Mouse (Mus musculus): ENCODE measurements at regions not wholly inside any gene's neighbourhood (a gene's known extent, or its start where the extent isn't known, plus 50 kb on each side); places are given as distances from the start of the nearest gene placed in this dataset.
A peak's percentile ranks its signal among the peaks of the same experiment; 100 is the strongest.

GRCm38 (mm10) chr17:88256599-88257544, 183.6 kb upstream of the Foxn2 start:
- DNase-seq (ENCODE audit: low read depth, low spot score): peak; percentile 68

- DNase-seq (ENCODE audit: low read depth, low spot score): peak; percentile 25
Observed at GRCm38 (mm10) chr17:88258361-88258796, 182.1 kb upstream of the Foxn2 start.

DNA sequence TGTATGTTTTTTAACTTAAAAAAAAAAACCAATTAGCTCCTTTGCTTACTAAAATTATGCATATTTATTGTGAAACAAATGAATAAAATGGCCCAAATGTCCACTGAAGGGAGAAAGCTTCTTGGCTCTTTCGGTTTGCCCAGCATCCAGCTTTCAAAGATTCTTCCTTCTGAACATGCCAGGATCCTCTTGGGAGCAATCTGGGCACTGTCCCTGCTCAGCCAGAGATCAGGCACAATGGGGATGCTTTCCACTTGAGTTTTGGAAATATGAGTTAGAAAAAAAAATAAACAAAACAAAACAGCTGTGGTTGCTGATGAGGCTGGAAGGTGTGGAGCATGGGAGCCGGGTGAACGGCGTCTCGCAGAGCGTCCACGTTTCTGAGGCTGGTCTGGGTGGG, 180.3 kb upstream of the Foxn2 start:
- DNase-seq (ENCODE audit: low read depth, low spot score): no peak

DNA sequence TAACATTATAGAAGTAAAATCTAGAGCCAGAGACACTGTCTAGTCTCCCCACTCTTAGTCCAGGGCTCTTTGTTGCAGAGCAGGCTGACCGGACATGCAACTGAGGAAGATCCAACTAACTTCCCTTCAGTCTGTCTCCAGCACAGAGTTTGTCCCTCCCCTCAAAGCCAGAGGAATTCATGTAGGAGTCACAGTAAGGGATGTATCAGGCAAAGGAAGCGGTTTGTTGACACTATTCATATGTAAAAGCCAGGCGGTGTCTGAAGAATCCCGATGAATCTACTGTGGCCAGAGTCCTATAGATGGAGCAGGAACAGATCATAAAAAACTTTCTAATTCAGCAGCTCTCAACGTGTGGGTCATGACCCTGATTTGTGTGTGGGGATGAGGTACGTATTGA, 179.7 kb upstream of the Foxn2 start:
- no peak for DNase-seq (ENCODE audit: low read depth, low spot score)

DNA sequence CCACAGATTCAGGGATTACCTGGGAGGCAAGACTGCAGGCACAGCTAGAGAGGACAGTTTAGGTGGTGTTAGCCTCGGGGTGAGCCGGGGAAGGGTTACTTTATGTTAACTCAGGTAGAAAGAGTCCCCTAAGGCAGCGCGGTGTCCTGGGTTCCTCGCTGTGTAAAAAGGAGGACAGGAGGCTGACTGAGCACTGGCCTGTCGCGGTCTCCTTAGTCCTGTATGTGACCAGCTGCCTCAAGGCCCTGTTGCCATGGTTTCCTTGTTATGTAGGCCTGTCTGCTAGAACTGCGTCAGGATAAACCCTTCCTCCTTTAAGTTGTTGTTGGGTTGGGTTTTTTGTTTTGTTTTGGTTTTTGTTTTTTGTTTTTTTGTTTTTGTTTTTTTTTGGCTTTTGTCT, 179.0 kb upstream of the Foxn2 start:
- no peak for DNase-seq (ENCODE audit: low read depth, low spot score)

DNA sequence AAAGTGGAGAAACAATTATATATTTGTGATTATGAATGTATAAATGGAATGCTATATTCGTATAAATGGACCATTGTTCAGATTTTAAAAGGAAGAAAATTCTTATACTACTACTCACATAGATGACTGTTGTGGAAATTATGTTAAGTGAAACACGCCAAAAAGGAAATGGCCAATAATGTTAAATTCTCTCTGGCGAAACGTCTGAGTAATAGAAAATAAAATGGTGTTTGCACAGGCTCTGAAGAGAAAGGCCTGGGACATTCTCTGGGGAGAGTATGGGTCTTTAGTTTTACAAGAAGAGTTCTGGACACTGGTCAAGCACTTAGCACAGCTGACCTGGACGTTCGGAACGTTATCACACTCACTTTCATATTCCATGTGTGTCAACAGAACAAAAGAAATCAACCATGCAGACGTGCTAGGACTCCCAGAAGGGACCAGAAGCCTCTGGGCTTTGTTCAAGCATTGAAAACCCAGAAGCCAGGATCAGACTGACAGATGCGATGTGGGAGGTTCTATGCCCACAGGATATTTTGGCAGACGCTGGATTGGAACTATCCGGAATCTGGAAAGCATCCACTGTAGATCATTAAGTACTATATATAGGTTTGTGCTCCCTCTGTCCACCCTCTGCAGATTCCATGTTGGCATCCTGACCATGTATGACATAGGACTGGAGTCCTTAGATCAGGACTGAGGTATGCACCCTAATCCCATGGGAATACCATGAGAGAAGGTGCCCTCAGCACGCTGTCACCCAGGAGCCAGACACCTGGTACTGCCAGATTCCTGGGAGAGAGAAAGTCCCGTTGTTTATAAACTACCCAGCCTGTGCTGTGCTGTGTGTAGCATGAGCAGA, 178.0 kb upstream of the Foxn2 start:
- DNase-seq (ENCODE audit: low read depth, low spot score): no peak

DNA sequence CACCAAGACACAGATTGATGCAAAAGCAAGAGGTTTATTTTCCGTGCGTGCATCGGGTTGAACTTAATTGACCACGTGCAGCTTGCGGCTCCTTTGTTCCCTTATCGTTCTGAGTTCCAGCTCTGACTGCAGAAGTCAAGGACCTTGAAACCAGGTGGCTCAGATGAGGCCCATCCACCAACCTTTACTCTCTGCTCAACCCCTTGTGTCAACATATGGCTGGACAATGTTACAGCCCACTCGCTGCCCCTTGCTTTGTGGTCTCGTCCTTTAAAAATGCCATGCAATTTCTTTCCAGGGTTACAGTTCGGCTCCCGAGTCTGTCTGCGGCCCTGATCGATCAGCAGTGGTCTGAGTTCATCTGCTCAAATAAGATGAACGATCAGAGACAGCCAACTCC, 175.2 kb upstream of the Foxn2 start:
- DNase-seq (ENCODE audit: low read depth, low spot score): no peak

- DNase-seq (ENCODE audit: low read depth, low spot score): no peak
Observed at GRCm38 (mm10) chr17:88268216-88268615, 172.3 kb upstream of the Foxn2 start.

DNA sequence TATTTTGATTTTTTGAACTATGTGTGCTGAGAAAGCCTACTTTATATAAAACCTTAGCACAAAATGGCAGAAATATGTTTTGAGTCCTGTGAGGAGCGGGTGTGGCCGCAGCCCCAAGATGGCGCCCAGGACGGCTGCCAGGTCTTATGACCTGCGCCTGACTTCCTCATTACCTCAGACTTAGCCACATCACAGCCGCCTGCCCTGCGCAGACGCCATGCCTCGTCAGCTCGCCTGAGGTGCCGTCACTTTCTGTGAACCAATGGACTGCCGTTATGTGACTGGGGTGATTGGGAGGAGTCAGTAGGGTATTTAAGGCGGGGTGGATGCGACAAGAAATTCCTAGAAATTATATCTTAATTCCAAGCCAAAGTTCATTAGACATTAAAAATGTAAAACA, 171.7 kb upstream of the Foxn2 start:
- no peak for DNase-seq (ENCODE audit: low read depth, low spot score)

- no peak for DNase-seq (ENCODE audit: low read depth, low spot score)
Observed at GRCm38 (mm10) chr17:88270896-88271295, 169.6 kb upstream of the Foxn2 start.

- DNase-seq (ENCODE audit: low read depth, low spot score): no peak
Observed at GRCm38 (mm10) chr17:88272161-88272560, 168.3 kb upstream of the Foxn2 start.

DNA sequence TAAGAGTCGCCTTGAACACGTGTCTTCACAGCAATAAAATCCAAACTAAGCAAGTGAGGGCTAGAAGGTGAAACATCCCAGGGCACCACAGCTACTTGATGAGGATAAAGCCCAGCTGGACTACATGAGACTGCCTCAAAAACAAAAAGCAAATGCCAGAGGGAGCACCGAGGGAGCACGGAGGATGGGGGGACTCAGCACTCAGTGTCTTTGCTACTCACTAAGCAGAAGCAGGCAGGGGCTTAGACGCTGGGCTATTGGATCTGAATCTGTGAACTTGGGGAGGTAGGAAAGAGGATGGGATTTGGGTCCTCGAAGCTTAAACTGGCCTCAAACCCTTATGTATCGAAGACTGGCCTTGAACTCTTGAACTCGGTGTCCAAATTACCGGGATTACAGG, 167.0 kb upstream of the Foxn2 start:
- no peak for DNase-seq (ENCODE audit: low read depth, low spot score)

DNA sequence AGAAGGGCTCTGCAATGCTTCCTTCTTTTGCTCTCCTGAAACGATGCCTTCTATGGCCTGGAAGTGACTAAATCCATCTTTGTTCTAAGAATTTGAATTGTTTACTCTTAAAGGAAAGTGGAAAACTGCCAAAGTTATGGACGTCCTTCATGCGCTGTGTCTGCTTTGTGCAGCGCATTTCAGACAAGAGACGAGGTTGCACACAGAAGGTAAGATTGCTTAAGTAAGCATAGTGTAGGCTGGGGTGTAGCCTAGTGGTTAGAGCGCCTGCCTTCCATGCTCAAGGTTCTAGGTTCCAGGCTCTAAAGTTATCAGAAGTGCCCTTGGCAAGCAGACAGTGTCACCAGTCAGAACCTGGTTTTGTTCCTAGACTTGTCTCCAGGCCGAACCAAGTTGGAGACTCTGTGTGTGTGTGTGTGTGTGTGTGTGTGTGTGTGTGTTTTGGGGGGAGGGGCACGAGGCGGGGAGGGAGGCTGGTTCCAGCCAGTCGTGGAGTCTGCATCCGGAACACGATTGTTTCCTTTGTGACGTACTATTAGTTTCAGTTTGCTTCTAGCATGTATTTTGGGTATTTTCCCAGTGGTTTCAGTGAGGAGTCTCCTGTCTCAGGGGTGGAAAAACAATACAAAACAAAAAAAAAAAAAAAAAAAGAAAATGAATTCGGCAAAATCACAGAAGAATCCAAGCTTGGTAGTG, 166.4 kb upstream of the Foxn2 start:
- no peak for DNase-seq (ENCODE audit: low read depth, low spot score)

- DNase-seq (ENCODE audit: low read depth, low spot score): no peak
Observed at GRCm38 (mm10) chr17:88274720-88275433, 165.6 kb upstream of the Foxn2 start.

- no peak for DNase-seq (ENCODE audit: low read depth, low spot score)
Observed at GRCm38 (mm10) chr17:88279656-88280055, 160.9 kb upstream of the Foxn2 start.

DNA sequence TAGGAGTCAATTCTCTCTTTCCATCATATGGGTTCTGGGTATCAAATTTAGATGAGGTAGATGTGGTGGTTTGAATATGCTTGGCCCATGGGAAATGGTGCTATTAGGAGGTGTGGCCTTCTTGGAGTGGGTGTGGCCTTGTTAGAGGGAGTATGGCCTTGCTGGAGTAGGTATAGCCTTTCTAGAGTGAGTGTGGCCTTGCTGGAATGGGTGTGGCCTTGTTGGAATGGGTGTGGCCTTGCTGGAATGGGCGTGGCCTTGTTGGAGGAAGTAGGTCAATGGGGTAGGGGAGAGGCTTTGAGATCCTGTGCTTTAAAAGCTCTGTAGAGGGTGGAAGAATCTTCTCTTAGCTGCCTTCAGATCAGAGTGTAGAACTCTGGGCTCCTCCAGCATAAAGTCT, 157.8 kb upstream of the Foxn2 start:
- DNase-seq (ENCODE audit: low read depth, low spot score): no peak

DNA sequence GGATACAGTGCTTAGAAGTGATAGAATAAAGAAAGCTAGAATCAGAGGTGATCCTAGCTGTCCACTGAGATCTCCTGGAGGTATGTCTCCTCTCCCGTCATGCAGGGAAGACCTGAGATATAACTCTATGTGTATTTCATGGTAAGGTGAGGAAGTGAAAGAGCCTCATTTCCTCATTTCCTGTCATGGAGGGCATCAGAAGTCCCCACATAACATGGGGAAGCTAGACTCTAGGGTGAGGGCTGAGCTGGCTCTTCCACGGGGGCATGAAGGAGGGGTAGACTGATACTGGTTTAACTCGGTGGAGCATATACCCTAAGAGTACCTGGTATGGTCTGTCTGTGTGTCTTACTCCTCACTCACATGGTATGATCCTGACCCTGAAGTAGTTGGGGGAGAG, 156.0 kb upstream of the Foxn2 start:
- DNase-seq (ENCODE audit: low read depth, low spot score): no peak

DNA sequence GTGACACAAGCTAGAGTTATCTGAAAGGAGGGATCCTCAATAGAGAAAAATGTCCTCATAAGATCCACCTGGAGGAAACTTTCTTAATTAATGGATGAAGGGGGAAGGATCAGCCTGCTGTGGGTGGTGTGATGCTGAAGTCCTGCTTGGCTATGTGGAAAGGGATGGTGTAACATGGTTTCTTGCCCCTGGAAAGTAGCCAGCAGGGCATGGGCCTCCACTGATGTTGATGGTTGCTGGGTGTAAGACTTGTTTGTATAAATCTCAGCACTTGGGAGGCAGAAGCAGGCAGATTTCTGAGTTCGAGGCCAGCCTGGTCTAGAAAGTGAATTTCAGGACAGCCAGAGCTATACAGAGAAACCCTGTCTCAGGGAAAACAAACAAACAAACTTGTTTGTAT, 152.7 kb upstream of the Foxn2 start:
- no peak for DNase-seq (ENCODE audit: low read depth, low spot score)

DNA sequence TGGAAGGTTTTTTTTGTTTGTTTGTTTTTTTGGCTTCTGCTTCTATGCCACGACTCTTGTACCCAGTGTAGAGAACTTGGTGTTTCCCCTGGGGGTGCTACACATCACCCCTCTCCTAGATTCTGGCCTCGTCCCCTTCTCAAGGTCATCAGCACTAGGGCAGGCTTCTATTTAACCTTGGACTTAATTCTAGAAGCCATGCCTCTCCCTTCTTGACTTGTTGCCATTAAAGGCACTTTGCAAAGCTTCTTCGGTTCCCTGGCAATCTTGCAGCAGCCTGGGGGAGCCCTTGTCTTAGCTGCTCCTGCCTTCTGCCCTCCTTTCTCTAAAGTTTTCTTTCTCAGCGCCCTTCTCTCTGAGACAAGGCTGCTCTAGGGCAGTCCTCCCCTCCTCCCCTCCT, 143.0 kb upstream of the Foxn2 start:
- DNase-seq (ENCODE audit: low read depth, low spot score): no peak

DNA sequence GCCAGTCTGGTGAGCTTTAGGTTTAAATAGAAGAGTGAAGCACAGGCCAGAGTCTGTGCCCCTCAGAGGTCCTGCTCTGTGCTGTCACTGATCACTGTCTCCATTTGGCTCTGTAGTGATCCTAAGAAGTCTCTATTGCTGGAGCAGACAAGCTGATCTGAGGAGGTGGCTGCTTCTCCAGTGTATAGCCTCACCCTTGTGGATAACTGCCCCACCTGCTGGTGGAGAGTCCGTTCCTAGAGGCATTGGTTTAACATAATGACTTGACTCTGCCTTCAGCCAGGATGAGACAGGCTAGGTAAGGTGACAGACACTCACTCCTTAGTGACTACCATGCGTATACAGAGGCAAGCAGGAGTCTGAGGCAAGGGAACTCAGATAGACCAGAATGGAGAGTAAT, 136.5 kb upstream of the Foxn2 start:
- DNase-seq (ENCODE audit: low read depth, low spot score): no peak

- no peak for DNase-seq (ENCODE audit: low read depth, low spot score)
Observed at GRCm38 (mm10) chr17:88305165-88305564, 135.3 kb upstream of the Foxn2 start.

All from forelimb bud, embryonic 11.5 days (tissue).